Mouse (Mus musculus) right cerebral cortex, postnatal 14 days (tissue): ENCODE measurements around the gene Snx6.

Source experiments
- DNase-seq: peaks from one replicate; pipeline ENCODE4 v3.0.0; 2022

Gene Snx6

DNA sequence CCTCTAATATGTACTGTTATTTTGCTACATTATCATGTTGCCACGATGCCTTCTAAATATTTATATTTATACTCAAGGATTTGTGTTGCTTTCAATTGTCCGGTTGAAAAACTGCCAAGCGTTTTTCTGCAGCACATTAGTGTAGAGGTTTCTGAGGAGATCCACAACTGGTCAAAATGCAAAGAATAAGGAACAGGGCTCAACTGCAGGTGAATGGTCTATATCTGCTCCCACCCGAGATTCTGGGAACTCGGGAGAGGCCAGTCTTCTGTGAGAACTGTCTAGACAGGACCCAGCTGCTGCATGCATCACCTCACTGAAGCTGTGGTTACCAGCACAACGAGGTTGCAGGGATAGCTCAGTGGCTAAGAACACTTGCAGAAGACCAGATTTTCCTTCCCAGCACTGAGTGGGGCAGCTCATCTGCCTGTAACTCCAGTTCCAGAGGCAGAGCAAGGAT, 97.7 kb downstream of the Snx6 start:
- DNase-seq: no peak

DNA sequence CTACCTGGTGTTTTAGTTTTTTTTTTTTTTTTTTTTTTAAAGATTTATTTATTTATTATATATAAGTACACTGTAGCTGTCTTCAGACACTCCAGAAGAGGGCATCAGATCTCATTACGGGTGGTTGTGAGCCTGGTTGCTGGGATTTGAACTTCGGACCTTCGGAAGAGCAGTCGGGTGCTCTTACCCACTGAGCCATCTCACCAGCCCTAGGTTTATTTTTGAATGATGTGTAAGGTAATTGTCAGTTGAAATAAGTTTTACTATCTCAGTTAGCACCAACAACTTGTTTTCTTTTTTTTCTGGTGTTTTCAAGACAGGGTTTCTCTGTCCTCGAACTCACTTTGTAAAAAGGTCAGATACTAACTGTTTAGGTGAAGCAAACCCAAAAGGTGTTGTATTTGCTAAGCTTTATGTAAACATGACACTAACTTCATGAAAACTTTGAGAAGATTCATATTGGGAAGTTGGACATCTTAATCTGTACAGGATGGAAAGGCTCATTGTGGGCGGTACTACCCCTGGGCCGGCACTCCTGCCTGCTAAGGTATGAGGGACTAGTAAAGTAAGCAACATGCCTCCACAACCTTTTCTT, 98.4 kb downstream of the Snx6 start:
- peak; percentile 26 for DNase-seq
